Mouse (Mus musculus): ENCODE results near the gene Urah. TPM values are rescaled to one million over a fixed set of nuclear protein-coding genes. Genes with fewer than 3 reads are reported as not detected.

Urah gene
- polyA plus RNA-seq, 1 experiment from 2014 or later, result 21.9 TPM

DNA sequence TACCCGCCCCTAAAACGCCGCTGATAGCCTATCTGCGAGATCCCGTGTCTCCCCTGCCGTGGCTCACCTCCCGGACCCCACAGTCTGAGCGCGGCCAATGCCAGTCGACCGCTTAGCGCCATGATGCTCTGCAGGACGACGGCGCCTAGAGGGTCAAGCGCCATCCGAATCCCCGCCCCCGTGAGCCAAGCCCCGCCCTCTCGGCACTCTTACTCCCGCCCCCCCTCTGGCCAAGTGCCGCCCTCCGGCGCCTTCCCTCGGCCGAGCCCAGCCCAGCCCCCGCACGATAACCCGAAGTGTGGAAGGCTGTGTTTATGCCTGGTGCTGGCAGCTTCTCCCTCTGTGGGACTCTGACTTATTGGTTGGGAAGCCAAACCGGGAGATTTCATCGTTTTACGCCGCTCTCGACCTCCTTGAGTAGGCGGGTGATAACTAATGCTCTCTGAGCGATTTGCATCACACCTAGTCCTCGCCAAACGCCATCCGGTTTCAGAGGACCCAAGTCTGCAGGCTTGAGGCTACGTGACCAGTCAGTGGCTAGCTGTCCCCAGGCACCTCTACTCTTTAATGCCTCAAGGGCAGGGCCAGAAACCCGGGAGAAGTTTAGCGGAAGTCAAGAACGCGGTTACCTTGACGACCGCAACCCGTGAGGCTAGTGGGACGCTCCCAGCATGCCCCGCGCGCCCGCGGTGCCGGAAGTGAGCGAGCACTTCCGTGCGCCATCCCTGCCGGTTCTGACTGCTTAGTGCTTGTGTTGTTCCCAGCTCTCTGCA is 47.1 kb downstream of the Urah start, which contains the start of the genes Psmd13 and Sirt3:
TSS of gene Psmd13 (plus strand) at position 273 of the 773 bp plus-strand sequence.
TSS of gene Sirt3 (minus strand) at position 614 of the 773 bp plus-strand sequence.
- H3K4me2 ChIP-seq (replicated peaks; ENCODE audit: low read depth), result peak within 1 kb of the TSS; percentile 80
- WGBS, result under 1% methylated on average over 56 of the region's 59 CpGs
- peak within 1 kb of the TSS; percentile 88 for H3K27ac ChIP-seq (replicated peaks)
- peak within 1 kb of the TSS; percentile 71 for H3K4me3 ChIP-seq (ENCODE audit: low read depth, low read length)
- DNase-seq (ENCODE audit: low spot score), result peak; percentile 95
- no peaks in the 10 kb centered on the region for H3K27me3 ChIP-seq (ENCODE audit: control insufficient read depth, insufficient read depth, low read length)
- ATAC-seq (ENCODE audit: low FRiP score, low TSS enrichment), result peak; percentile 97
- H3K9me3 ChIP-seq (ENCODE audit: control insufficient read depth, low read length), result no peaks in the 10 kb centered on the region
- no peaks in the 10 kb centered on the region for H3K4me1 ChIP-seq (replicated peaks; ENCODE audit: control insufficient read depth, insufficient read depth)
- peak within 1 kb of the TSS; percentile 72 for H3K9ac ChIP-seq (ENCODE audit: low read length)
- TF ChIP-seq EP300 (optimal IDR thresholded peaks at IDR 0.05), result no peak
- TF ChIP-seq CTCF (IDR thresholded peaks at IDR 0.05; ENCODE audit: low read depth), result peak; percentile 13; the same call in 1 of the 2 replicates
- H3K36me3 ChIP-seq (ENCODE audit: control insufficient read depth, insufficient read depth, low read length), result no peaks in the 10 kb centered on the region

DNA sequence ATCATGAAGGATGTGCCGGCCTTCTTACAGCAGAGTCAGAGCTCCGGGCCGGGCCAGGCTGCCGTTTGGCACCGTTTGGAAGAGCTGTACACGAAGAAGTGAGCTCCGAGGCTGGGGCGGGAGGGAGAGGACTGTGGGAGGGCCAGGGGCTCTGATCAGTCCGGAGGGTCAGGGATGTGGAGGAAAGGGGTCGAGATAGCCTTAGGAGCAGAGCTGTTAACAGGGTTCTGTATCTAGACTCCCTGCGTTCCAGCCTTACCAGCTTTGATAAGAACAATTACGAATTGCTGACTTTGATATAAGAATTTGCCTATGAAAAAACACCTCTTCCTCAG is 47.6 kb downstream of the Urah start:
- Histone ChIP-seq H3K4me1 (replicated peaks; ENCODE audit: control insufficient read depth, insufficient read depth) (no peaks in the 10 kb centered on the region), H3K27ac (replicated peaks) (peak overlapping the region; percentile 88), H3K4me3 (ENCODE audit: low read depth, low read length) (peak overlapping the region; percentile 71), H3K36me3 (ENCODE audit: control insufficient read depth, insufficient read depth, low read length) (peaks cover 3% of the 10 kb centered on the region; the same call in 1 of the 2 replicates), H3K9me3 (ENCODE audit: control insufficient read depth, low read length) (no peaks in the 10 kb centered on the region), H3K27me3 (ENCODE audit: control insufficient read depth, insufficient read depth, low read length) (no peaks in the 10 kb centered on the region), H3K9ac (ENCODE audit: low read length) (peak overlapping the region; percentile 72), H3K4me2 (replicated peaks; ENCODE audit: low read depth) (peak overlapping the region; percentile 80)
- ATAC-seq (ENCODE audit: low FRiP score, low TSS enrichment), result no peak; the same call in 1 of the 2 replicates
- WGBS, result 0% methylated on average over 12 of the region's 12 CpGs
- TF ChIP-seq EP300 (optimal IDR thresholded peaks at IDR 0.05) (no peak), CTCF (IDR thresholded peaks at IDR 0.05; ENCODE audit: low read depth) (no peak)
- DNase-seq (ENCODE audit: low spot score), result no peak

Other genes starting within 250 kb of the Urah start
- 0.02 TPM in 1 of 2 replicates, not detected in the other for gene Olfr46, start 233.7 kb upstream of the Urah start, polyA plus RNA-seq (2015; fragmentation: Nextera tagmentation; extraction: Ambion mirVana)
- gene Olfr61, start 206.0 kb upstream of the Urah start, polyA plus RNA-seq (2015; fragmentation: Nextera tagmentation; extraction: Ambion mirVana), result not detected in 2 replicates
- gene Olfr53, start 188.6 kb upstream of the Urah start, polyA plus RNA-seq (2015; fragmentation: Nextera tagmentation; extraction: Ambion mirVana), result not detected in 2 replicates
- 0.01 TPM in 1 of 2 replicates, not detected in the other for gene Olfr539, start 175.1 kb upstream of the Urah start, polyA plus RNA-seq (2015; fragmentation: Nextera tagmentation; extraction: Ambion mirVana)
- not detected in 2 replicates for gene Olfr45, start 153.1 kb upstream of the Urah start, polyA plus RNA-seq (2015; fragmentation: Nextera tagmentation; extraction: Ambion mirVana)
- not detected in 2 replicates for gene Olfr541, start 137.8 kb upstream of the Urah start, polyA plus RNA-seq (2015; fragmentation: Nextera tagmentation; extraction: Ambion mirVana)
- gene Cyp2e1, start 71.3 kb upstream of the Urah start, polyA plus RNA-seq (2015; fragmentation: Nextera tagmentation; extraction: Ambion mirVana), result 0.52 and 0.85 TPM in 2 replicates
- 0.11 and 0.16 TPM in 2 replicates for gene Syce1, start 47.2 kb upstream of the Urah start, polyA plus RNA-seq (2015; fragmentation: Nextera tagmentation; extraction: Ambion mirVana)
- gene Zfp941, start 12.8 kb upstream of the Urah start, polyA plus RNA-seq (2015; fragmentation: Nextera tagmentation; extraction: Ambion mirVana), result 0.59 and 0.65 TPM in 2 replicates
- gene Scgb1c1, start 10.5 kb downstream of the Urah start, polyA plus RNA-seq (2015; fragmentation: Nextera tagmentation; extraction: Ambion mirVana), result not detected in 2 replicates
- not detected in 2 replicates for gene Odf3, start 12.8 kb downstream of the Urah start, polyA plus RNA-seq (2015; fragmentation: Nextera tagmentation; extraction: Ambion mirVana)
- gene Gm45785, start 21.3 kb downstream of the Urah start, polyA plus RNA-seq (2015; fragmentation: Nextera tagmentation; extraction: Ambion mirVana), result not detected in 2 replicates
- 49.0 and 49.1 TPM in 2 replicates for gene Ric8a, start 21.9 kb downstream of the Urah start, polyA plus RNA-seq (2015; fragmentation: Nextera tagmentation; extraction: Ambion mirVana)
- gene Bet1l, start 22.6 kb downstream of the Urah start, polyA plus RNA-seq (2015; fragmentation: Nextera tagmentation; extraction: Ambion mirVana), result 44.5 and 49.0 TPM in 2 replicates
- gene Psmd13, start 47.0 kb downstream of the Urah start, polyA plus RNA-seq (2015; fragmentation: Nextera tagmentation; extraction: Ambion mirVana), result 160 and 166 TPM in 2 replicates
- gene Sirt3, start 47.3 kb downstream of the Urah start, polyA plus RNA-seq (2015; fragmentation: Nextera tagmentation; extraction: Ambion mirVana), result 17.9 and 19.0 TPM in 2 replicates
- 1.3 and 2.6 TPM in 2 replicates for gene Cox8b, start 65.4 kb downstream of the Urah start, polyA plus RNA-seq (2015; fragmentation: Nextera tagmentation; extraction: Ambion mirVana)
- 1.6 and 1.7 TPM in 2 replicates for gene Nlrp6, start 85.9 kb downstream of the Urah start, polyA plus RNA-seq (2015; fragmentation: Nextera tagmentation; extraction: Ambion mirVana)
- 10.1 and 12.3 TPM in 2 replicates for gene Pgghg, start 106.4 kb downstream of the Urah start, polyA plus RNA-seq (2015; fragmentation: Nextera tagmentation; extraction: Ambion mirVana)
- gene Ifitm5, start 115.3 kb downstream of the Urah start, polyA plus RNA-seq (2015; fragmentation: Nextera tagmentation; extraction: Ambion mirVana), result 0.58 and 0.82 TPM in 2 replicates
- 0.32 and 0.71 TPM in 2 replicates for gene Gm45717, start 120.9 kb downstream of the Urah start, polyA plus RNA-seq (2015; fragmentation: Nextera tagmentation; extraction: Ambion mirVana)
- 932 and 1,048 TPM in 2 replicates for gene Ifitm2, start 121.0 kb downstream of the Urah start, polyA plus RNA-seq (2015; fragmentation: Nextera tagmentation; extraction: Ambion mirVana)
- gene Ifitm1, start 132.2 kb downstream of the Urah start, polyA plus RNA-seq (2015; fragmentation: Nextera tagmentation; extraction: Ambion mirVana), result 162 and 173 TPM in 2 replicates
- 350 and 450 TPM in 2 replicates for gene Ifitm3, start 175.8 kb downstream of the Urah start, polyA plus RNA-seq (2015; fragmentation: Nextera tagmentation; extraction: Ambion mirVana)
- 0.40 and 0.63 TPM in 2 replicates for gene Ifitm6, start 182.9 kb downstream of the Urah start, polyA plus RNA-seq (2015; fragmentation: Nextera tagmentation; extraction: Ambion mirVana)
- not detected in 2 replicates for gene Gm17387, start 194.1 kb downstream of the Urah start, polyA plus RNA-seq (2015; fragmentation: Nextera tagmentation; extraction: Ambion mirVana)
- 1.2 and 1.5 TPM in 2 replicates for gene B4galnt4, start 226.1 kb downstream of the Urah start, polyA plus RNA-seq (2015; fragmentation: Nextera tagmentation; extraction: Ambion mirVana)
- gene Pkp3, start 243.2 kb downstream of the Urah start, polyA plus RNA-seq (2015; fragmentation: Nextera tagmentation; extraction: Ambion mirVana), result 97.9 and 105 TPM in 2 replicates